Mouse (Mus musculus): ENCODE results near the gene Olfr1418. TPM values are rescaled to one million over a fixed set of nuclear protein-coding genes. Genes with fewer than 3 reads are reported as not detected.

Olfr1418 gene
- polyA plus RNA-seq, 1 experiment from 2014 or later, result not detected

- Histone ChIP-seq H3K9me3 (ENCODE audit: control insufficient read depth, low read length) (no peaks in the 10 kb centered on the region), H3K4me1 (ENCODE audit: control insufficient read depth, insufficient read depth, low read length) (no peaks in the 10 kb centered on the region), H3K36me3 (ENCODE audit: control insufficient read depth, insufficient read depth, low read length) (no peaks in the 10 kb centered on the region), H3K27ac (ENCODE audit: low read depth, low read length) (no peak overlapping the region), H3K9ac (ENCODE audit: low read length) (no peak overlapping the region), H3K27me3 (ENCODE audit: control insufficient read depth, insufficient read depth, low read length) (no peaks in the 10 kb centered on the region), H3K4me3 (ENCODE audit: low read depth, low read length) (no peak overlapping the region), H3K4me2 (no peak overlapping the region)
- WGBS, result 71% methylated on average over 1 of the region's 1 CpGs
- ATAC-seq (ENCODE audit: low FRiP score) (no peak), DNase-seq (ENCODE audit: low spot score, missing footprints) (no peak)
These were observed 56.4 kb downstream of the Olfr1418 start for GRCm38 (mm10) chr19:11804423-11804822.

Other genes with a start within 250 kb of the Olfr1418 start
- gene Ms4a2, start 237.3 kb downstream of the Olfr1418 start, polyA plus RNA-seq (2014; fragmentation: Nextera tagmentation; extraction: Ambion mirVana), result not detected in 2 replicates
- 0.14 TPM in 1 of 2 replicates, not detected in the other for gene Ms4a3, start 220.2 kb downstream of the Olfr1418 start, polyA plus RNA-seq (2014; fragmentation: Nextera tagmentation; extraction: Ambion mirVana)
- gene Oosp2, start 200.5 kb downstream of the Olfr1418 start, polyA plus RNA-seq (2014; fragmentation: Nextera tagmentation; extraction: Ambion mirVana), result not detected in 2 replicates
- not detected in 2 replicates for gene Oosp1, start 169.9 kb downstream of the Olfr1418 start, polyA plus RNA-seq (2014; fragmentation: Nextera tagmentation; extraction: Ambion mirVana)
- gene Oosp3, start 164.0 kb downstream of the Olfr1418 start, polyA plus RNA-seq (2014; fragmentation: Nextera tagmentation; extraction: Ambion mirVana), result not detected in 2 replicates
- gene Gif, start 113.5 kb downstream of the Olfr1418 start, polyA plus RNA-seq (2014; fragmentation: Nextera tagmentation; extraction: Ambion mirVana), result not detected in 2 replicates
- 57.2 and 60.8 TPM in 2 replicates for gene Mrpl16, start 90.7 kb downstream of the Olfr1418 start, polyA plus RNA-seq (2014; fragmentation: Nextera tagmentation; extraction: Ambion mirVana)
- gene Stx3, start 41.7 kb downstream of the Olfr1418 start, polyA plus RNA-seq (2014; fragmentation: Nextera tagmentation; extraction: Ambion mirVana), result 19.5 and 23.1 TPM in 2 replicates
- gene Olfr1417, start 21.8 kb downstream of the Olfr1418 start, polyA plus RNA-seq (2014; fragmentation: Nextera tagmentation; extraction: Ambion mirVana), result not detected in 2 replicates
- not detected in 2 replicates for gene Olfr1419, start 14.0 kb upstream of the Olfr1418 start, polyA plus RNA-seq (2014; fragmentation: Nextera tagmentation; extraction: Ambion mirVana)
- 0.08 TPM in 1 of 2 replicates, not detected in the other for gene Olfr1420, start 25.5 kb upstream of the Olfr1418 start, polyA plus RNA-seq (2014; fragmentation: Nextera tagmentation; extraction: Ambion mirVana)
- 30.2 and 30.3 TPM in 2 replicates for gene Patl1, start 51.3 kb upstream of the Olfr1418 start, polyA plus RNA-seq (2014; fragmentation: Nextera tagmentation; extraction: Ambion mirVana)
- gene Osbp, start 104.9 kb upstream of the Olfr1418 start, polyA plus RNA-seq (2014; fragmentation: Nextera tagmentation; extraction: Ambion mirVana), result 5.3 and 6.0 TPM in 2 replicates
- gene Olfr1423, start 180.3 kb upstream of the Olfr1418 start, polyA plus RNA-seq (2014; fragmentation: Nextera tagmentation; extraction: Ambion mirVana), result 0.03 TPM in 1 of 2 replicates, not detected in the other
- not detected in 2 replicates for gene Olfr1424, start 201.6 kb upstream of the Olfr1418 start, polyA plus RNA-seq (2014; fragmentation: Nextera tagmentation; extraction: Ambion mirVana)
- not detected in 2 replicates for gene Olfr1425, start 216.7 kb upstream of the Olfr1418 start, polyA plus RNA-seq (2014; fragmentation: Nextera tagmentation; extraction: Ambion mirVana)
- gene Olfr1426, start 230.9 kb upstream of the Olfr1418 start, polyA plus RNA-seq (2014; fragmentation: Nextera tagmentation; extraction: Ambion mirVana), result not detected in 2 replicates
- not detected in 2 replicates for gene Olfr1427, start 242.3 kb upstream of the Olfr1418 start, polyA plus RNA-seq (2014; fragmentation: Nextera tagmentation; extraction: Ambion mirVana)